Mouse (Mus musculus) hindbrain, embryonic 11.5 days (tissue): Measurements from ENCODE around the gene Phldb2. TPM values are rescaled to one million over a fixed set of nuclear protein-coding genes. Genes with fewer than 3 reads are reported as not detected.

ENCODE experiments used
- ATAC-seq: fragments of 200-750 bp; cut with Nextera tagmentation; 2 replicates; pipeline ENCODE4 v1.8.0; 2017; ENCODE audit warnings: mild to moderate bottlenecking, moderate TSS enrichment, moderate library complexity; ENCODE audit not compliant: low FRiP score
- DNase-seq: peaks from one replicate; pipeline ENCODE4 v3.0.0-alpha.2; 2015; ENCODE audit warnings: low spot score
- H3K27ac ChIP-seq: fragments of 300-500 bp; sonication (generic); 2 replicates; pipeline ENCODE4 v1.5.1; 2014; ENCODE audit warnings: mild to moderate bottlenecking, low read depth, low read length
- H3K27me3 ChIP-seq: fragments of 300-500 bp; sonication (generic); 2 replicates; pipeline ENCODE4 v1.6.1; 2014; ENCODE audit warnings: mild to moderate bottlenecking, low read length, moderate library complexity, mixed read lengths; ENCODE audit not compliant: control insufficient read depth, insufficient read depth
- H3K36me3 ChIP-seq: fragments of 300-500 bp; sonication (generic); 2 replicates; pipeline ENCODE4 v1.6.1; 2014; ENCODE audit warnings: mild to moderate bottlenecking, low read length, moderate library complexity, mixed read lengths; ENCODE audit not compliant: control insufficient read depth, insufficient read depth
- H3K4me1 ChIP-seq: fragments of 300-500 bp; sonication (generic); replicated peaks from 2 replicates; pipeline ENCODE4 v1.6.1; 2014; ENCODE audit warnings: low read length, mixed read lengths; ENCODE audit not compliant: control insufficient read depth, insufficient read depth
- H3K4me2 ChIP-seq: fragments of 300-500 bp; sonication (generic); replicated peaks from 2 replicates; pipeline ENCODE4 v1.6.1; 2014; ENCODE audit warnings: mild to moderate bottlenecking, low read depth, low read length
- H3K4me3 ChIP-seq: fragments of 300-500 bp; sonication (generic); 2 replicates; pipeline ENCODE4 v1.5.1; 2014; ENCODE audit warnings: low read depth, low read length
- H3K9ac ChIP-seq: fragments of 300-500 bp; sonication (generic); 2 replicates; pipeline ENCODE4 v1.6.1; 2014; ENCODE audit warnings: low read depth, low read length
- H3K9me3 ChIP-seq: fragments of 300-500 bp; sonication (generic); 2 replicates; pipeline ENCODE4 v1.6.1; 2016; ENCODE audit warnings: low read length; ENCODE audit not compliant: control insufficient read depth
- WGBS: fragments of 180-500 bp; shearing (Covaris S2); extraction: QIAGEN DNeasy Blood & Tissue Kit; methylation state at CpG from one replicate; pipeline ENCODE4 v1.1.7; 2014; 5-methylcytosine and 5-hydroxymethylcytosine counted together
- polyA plus RNA-seq: library from polyadenylated mRNA; unstranded; fragments of >200 nt; fragmentation: Nextera tagmentation; extraction: Ambion mirVana; gene quantifications from 2 replicates; pipeline ENCODE4 v1.2.1, GENCODE M21; 2014

Gene Phldb2
- polyA plus RNA-seq, 1 experiment from 2014 or later, result 31.5 TPM

DNA sequence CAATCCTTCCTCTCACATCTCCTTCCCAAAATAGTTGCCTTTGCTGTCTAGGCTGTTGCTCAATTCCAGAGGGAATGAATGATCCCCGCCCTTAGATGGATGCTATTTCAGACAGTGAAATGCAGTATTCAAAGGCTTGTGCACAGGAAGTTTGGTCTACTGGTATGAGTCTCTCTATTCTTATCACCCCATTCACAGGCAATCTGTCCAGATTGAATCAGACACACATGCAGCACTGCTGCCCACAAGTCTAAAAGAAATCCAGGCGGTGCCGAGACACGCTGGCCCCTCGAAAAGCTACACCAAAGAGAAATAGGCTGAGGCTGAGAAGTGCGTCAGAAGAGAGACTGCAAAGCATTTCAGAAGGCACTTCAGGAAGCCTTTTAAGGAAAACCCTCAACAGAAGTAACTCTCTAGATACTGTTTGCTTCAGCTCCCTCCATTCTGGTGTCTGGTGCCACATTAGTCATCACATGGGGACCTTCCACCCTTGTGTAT is 142.5 kb downstream of the Phldb2 start:
- no peaks in the 10 kb centered on the region for H3K9me3 ChIP-seq
- 91% methylated on average over 6 of the region's 6 CpGs for WGBS
- no peak overlapping the region for H3K4me2 ChIP-seq
- no peak for ATAC-seq
- no peak overlapping the region for H3K27ac ChIP-seq
- no peak for DNase-seq
- H3K27me3 ChIP-seq, result no peaks in the 10 kb centered on the region
- H3K4me1 ChIP-seq, result no peaks in the 10 kb centered on the region
- H3K36me3 ChIP-seq, result no peaks in the 10 kb centered on the region
- no peak overlapping the region for H3K4me3 ChIP-seq
- H3K9ac ChIP-seq, result no peak overlapping the region

- ATAC-seq (no peak), DNase-seq (no peak)
- Histone ChIP-seq H3K4me3 (no peak overlapping the region), H3K27ac (no peak overlapping the region), H3K27me3 (no peaks in the 10 kb centered on the region), H3K9ac (no peak overlapping the region), H3K4me2 (no peak overlapping the region), H3K36me3 (no peaks in the 10 kb centered on the region), H3K4me1 (no peaks in the 10 kb centered on the region), H3K9me3 (no peaks in the 10 kb centered on the region)
- WGBS, result 67% methylated on average over 2 of the region's 2 CpGs
These were observed 143.2 kb downstream of the Phldb2 start for GRCm38 (mm10) chr16:45810155-45810554.

- Histone ChIP-seq H3K36me3 (peaks cover 2% of the 10 kb centered on the region; the same call in 1 of the 2 replicates), H3K9ac (no peak overlapping the region), H3K27me3 (no peaks in the 10 kb centered on the region), H3K9me3 (no peaks in the 10 kb centered on the region), H3K4me3 (no peak overlapping the region), H3K4me1 (no peaks in the 10 kb centered on the region), H3K4me2 (no peak overlapping the region), H3K27ac (no peak overlapping the region)
- DNase-seq, result no peak
- 70% methylated on average over 3 of the region's 3 CpGs for WGBS
- ATAC-seq, result no peak
These were observed 148.7 kb downstream of the Phldb2 start for GRCm38 (mm10) chr16:45804708-45805107.

- Histone ChIP-seq H3K4me2 (no peak overlapping the region), H3K4me1 (no peaks in the 10 kb centered on the region), H3K9me3 (no peaks in the 10 kb centered on the region), H3K4me3 (no peak overlapping the region), H3K27me3 (no peaks in the 10 kb centered on the region), H3K9ac (no peak overlapping the region), H3K27ac (no peak overlapping the region), H3K36me3 (peaks cover 2% of the 10 kb centered on the region; the same call in 1 of the 2 replicates)
- ATAC-seq (no peak), DNase-seq (no peak)
- 79% methylated on average over 2 of the region's 2 CpGs for WGBS
These were observed 153.0 kb downstream of the Phldb2 start for GRCm38 (mm10) chr16:45800406-45800805.

DNA sequence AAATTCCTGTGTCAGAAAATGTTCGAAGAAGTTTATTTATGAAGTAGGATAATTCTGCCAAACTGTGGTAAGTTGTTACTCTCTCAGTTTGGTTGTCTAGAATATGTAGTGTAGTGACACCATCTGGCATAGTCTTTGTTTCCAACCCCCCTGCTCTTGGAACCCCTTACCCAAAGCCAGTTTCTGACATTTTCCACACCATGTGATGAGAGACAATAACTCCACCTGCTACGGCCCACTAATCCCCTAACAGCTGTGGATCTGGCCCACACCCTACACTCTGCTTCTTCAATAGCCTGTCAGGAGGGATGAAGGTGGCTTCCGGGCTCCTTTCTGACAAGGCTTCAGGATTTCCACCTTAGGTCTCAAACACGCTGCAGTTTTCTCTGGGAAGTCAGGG is 154.2 kb downstream of the Phldb2 start:
- H3K9ac ChIP-seq, result no peak overlapping the region
- H3K36me3 ChIP-seq, result peaks cover 2% of the 10 kb centered on the region; the same call in 1 of the 2 replicates
- H3K27me3 ChIP-seq, result no peaks in the 10 kb centered on the region
- H3K4me3 ChIP-seq, result no peak overlapping the region
- ATAC-seq (no peak), DNase-seq (no peak)
- H3K27ac ChIP-seq, result no peak overlapping the region
- H3K9me3 ChIP-seq, result no peaks in the 10 kb centered on the region
- no peak overlapping the region for H3K4me2 ChIP-seq
- WGBS, result 89% methylated on average over 4 of the region's 4 CpGs
- no peaks in the 10 kb centered on the region for H3K4me1 ChIP-seq

- Histone ChIP-seq H3K4me1 (no peaks in the 10 kb centered on the region), H3K9me3 (no peaks in the 10 kb centered on the region), H3K4me2 (no peak overlapping the region), H3K27ac (no peak overlapping the region), H3K9ac (no peak overlapping the region), H3K36me3 (peaks cover 2% of the 10 kb centered on the region; the same call in 1 of the 2 replicates), H3K27me3 (no peaks in the 10 kb centered on the region), H3K4me3 (no peak overlapping the region)
- 79% methylated on average over 2 of the region's 2 CpGs for WGBS
- ATAC-seq (no peak), DNase-seq (no peak)
These were observed 154.8 kb downstream of the Phldb2 start for GRCm38 (mm10) chr16:45798591-45798990.

DNA sequence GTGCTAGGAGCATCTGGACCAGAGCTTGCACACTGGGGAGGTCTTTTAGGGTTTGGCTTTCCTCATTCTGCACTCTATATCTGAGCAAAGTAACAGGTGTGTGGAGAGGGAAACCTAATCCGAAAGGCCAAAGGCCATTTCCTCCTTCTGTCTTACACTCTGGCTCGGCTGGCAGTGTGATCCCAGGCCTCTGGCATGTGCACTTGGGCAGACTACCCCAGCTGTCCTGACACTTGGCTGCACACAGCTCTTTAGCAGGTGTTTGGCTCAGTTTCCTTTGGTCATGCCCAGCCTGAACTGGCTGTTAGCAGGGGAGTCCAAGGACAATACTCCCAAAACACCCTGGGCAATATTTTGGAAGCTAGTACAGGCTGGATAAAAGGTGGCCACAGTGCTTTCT is 156.6 kb downstream of the Phldb2 start:
- Histone ChIP-seq H3K9me3 (no peaks in the 10 kb centered on the region), H3K4me1 (no peaks in the 10 kb centered on the region), H3K4me3 (no peak overlapping the region), H3K27me3 (no peaks in the 10 kb centered on the region), H3K4me2 (no peak overlapping the region), H3K27ac (no peak overlapping the region), H3K9ac (no peak overlapping the region), H3K36me3 (peaks cover 2% of the 10 kb centered on the region; the same call in 1 of the 2 replicates)
- ATAC-seq, result no peak
- DNase-seq, result no peak
- WGBS, result 69% methylated on average over 2 of the region's 2 CpGs

- no peak overlapping the region for H3K27ac ChIP-seq
- ATAC-seq (no peak), DNase-seq (no peak)
- no peak overlapping the region for H3K4me3 ChIP-seq
- no peak overlapping the region for H3K4me2 ChIP-seq
- no peak overlapping the region for H3K9ac ChIP-seq
- no peaks in the 10 kb centered on the region for H3K27me3 ChIP-seq
- no peaks in the 10 kb centered on the region for H3K36me3 ChIP-seq
- H3K9me3 ChIP-seq, result no peaks in the 10 kb centered on the region
- H3K4me1 ChIP-seq, result no peaks in the 10 kb centered on the region
- 87% methylated on average over 5 of the region's 5 CpGs for WGBS
These were observed 158.2 kb downstream of the Phldb2 start for GRCm38 (mm10) chr16:45795188-45795693.

DNA sequence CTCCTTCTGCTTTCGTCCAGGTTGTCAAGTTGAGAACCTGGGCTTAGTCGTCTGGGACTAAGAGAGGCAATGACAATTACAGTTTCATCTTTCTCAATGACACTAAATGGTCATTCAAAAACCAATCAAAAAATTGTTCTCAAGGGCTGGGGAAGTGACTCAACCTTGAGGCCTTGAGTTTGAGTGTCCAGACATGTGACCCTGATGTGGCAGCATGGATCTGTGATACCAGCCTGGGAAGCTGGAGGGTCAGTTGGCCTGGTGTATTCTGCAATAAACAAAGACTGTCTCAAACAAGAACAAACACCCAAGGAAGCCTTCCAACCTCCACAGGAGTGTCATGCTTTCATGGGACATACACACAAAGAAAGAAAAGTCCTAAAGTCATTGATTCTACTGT is 160.6 kb downstream of the Phldb2 start:
- DNase-seq (no peak), ATAC-seq (no peak)
- no peak overlapping the region for H3K9ac ChIP-seq
- H3K4me1 ChIP-seq, result no peaks in the 10 kb centered on the region
- WGBS, result 95% methylated on average over 2 of the region's 2 CpGs
- no peak overlapping the region for H3K4me2 ChIP-seq
- no peaks in the 10 kb centered on the region for H3K27me3 ChIP-seq
- no peak overlapping the region for H3K4me3 ChIP-seq
- H3K27ac ChIP-seq, result no peak overlapping the region
- H3K9me3 ChIP-seq, result no peaks in the 10 kb centered on the region
- H3K36me3 ChIP-seq, result no peaks in the 10 kb centered on the region
